Mouse (Mus musculus): ENCODE data around the gene Akna.

Akna gene

DNA sequence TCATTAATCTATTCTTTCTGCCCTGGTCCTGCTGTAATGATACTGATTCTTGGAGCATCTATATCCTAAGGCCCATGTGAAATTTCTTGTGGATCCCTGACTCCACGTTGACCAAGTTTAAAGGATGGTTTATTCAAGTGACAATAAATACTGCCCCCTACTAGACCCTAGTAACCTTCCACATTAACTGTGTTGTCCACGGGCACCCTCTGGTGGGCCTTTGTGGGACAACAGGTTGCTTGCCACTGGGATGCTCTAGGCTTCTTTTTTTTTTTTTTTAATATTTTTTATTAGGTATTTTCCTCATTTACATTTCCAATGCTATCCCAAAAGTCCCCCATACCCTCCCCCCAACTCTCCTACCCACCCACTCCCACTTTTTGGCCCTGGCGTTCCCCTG is 83.6 kb downstream of the Akna start:
- peak; percentile 40 for DNase-seq (ENCODE audit: extremely low spot score)

All from embryo, embryonic 9.5 days (tissue).